27 mouse cellular contexts compared by ENCODE assay signal in the genomic region with DNA sequence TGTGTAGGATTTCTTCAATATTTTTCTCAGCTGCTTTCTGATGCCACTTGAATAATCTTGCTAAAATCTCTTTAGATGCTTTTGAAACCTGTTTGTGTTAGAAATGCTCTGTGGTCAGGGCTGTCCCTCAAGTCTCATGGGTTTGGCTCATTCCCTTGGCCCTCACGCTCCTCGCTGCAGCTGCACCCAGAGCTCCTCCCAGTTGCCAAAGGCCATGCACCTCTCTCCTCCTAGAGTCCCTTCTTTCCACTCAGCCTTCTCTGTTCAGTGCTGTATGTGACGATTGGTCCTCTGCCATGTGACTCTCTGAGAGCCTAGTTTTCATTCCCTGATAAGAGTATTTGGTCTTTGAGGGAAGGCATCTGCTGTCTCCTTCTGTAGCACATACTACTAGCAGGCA.
"Had no signal": no experiment of that assay in that cellular context is flagged by ENCODE, and none has a peak within 500 bp of the region (broad histone marks: within the 10 kb centered on the region; RNA-seq: fewer than 3 reads in every experiment).

No protein-coding gene starts in this region.

- H3K27me3 ChIP-seq: heart, embryonic 12.5 days; hindbrain, embryonic 12.5 days; intestine, embryonic 15.5 days; kidney, embryonic 15.5 days; limb, embryonic 12.5 days; liver, embryonic 13.5 days had no signal

- DNase-seq: gastrocnemius, adult 2 months; gastrocnemius, postnatal 10 days; gastrocnemius, postnatal 25 days; heart, adult 18-20 months; heart, postnatal 10 days; heart, postnatal 4 days; kidney, adult 18-20 months; kidney, adult 8-10 months; kidney, postnatal 10 days; kidney, postnatal 25 days; kidney, postnatal 4 days; layer of hippocampus, adult 9-11 months; liver, embryonic 13.5 days had no signal

- ATAC-seq: hindbrain, embryonic 16.5 days; inflammation-experienced regulatory T-cells, adult 6 months; intestine, embryonic 15.5 days; intestine, postnatal 0 days had no signal

- H3K27ac ChIP-seq: gastrocnemius, adult 2 months; heart, embryonic 10.5 days; hindbrain, embryonic 10.5 days; hindbrain, embryonic 12.5 days; hindbrain, embryonic 14.5 days; intestine, embryonic 15.5 days; kidney, embryonic 15.5 days; left cerebral cortex, adult 2 months; limb, embryonic 10.5 days; limb, embryonic 12.5 days; liver, embryonic 13.5 days had no signal

- H3K4me1 ChIP-seq: heart, embryonic 12.5 days; hindbrain, embryonic 10.5 days; hindbrain, embryonic 12.5 days; intestine, embryonic 15.5 days; kidney, embryonic 15.5 days; limb, embryonic 10.5 days; limb, embryonic 12.5 days; liver, embryonic 13.5 days had no signal

- H3K4me3 ChIP-seq: gastrocnemius, adult 2 months; heart, embryonic 10.5 days; heart, embryonic 12.5 days; hindbrain, embryonic 10.5 days; hindbrain, embryonic 12.5 days; intestine, embryonic 15.5 days; kidney, embryonic 15.5 days; left cerebral cortex, adult 2 months; limb, embryonic 10.5 days; limb, embryonic 12.5 days; liver, embryonic 13.5 days had no signal

- H3K9ac ChIP-seq: heart, embryonic 12.5 days; hindbrain, embryonic 12.5 days; hindbrain, embryonic 14.5 days; intestine, embryonic 15.5 days; kidney, embryonic 15.5 days; limb, embryonic 12.5 days; liver, embryonic 13.5 days had no signal

- H3K9me3 ChIP-seq: heart, embryonic 10.5 days; heart, embryonic 12.5 days; hindbrain, embryonic 10.5 days; hindbrain, embryonic 12.5 days; intestine, embryonic 15.5 days; kidney, embryonic 15.5 days; limb, embryonic 10.5 days; limb, embryonic 12.5 days; liver, embryonic 13.5 days had no signal

- H3K4me2 ChIP-seq: heart, embryonic 12.5 days; hindbrain, embryonic 12.5 days; hindbrain, embryonic 14.5 days; intestine, embryonic 15.5 days; kidney, embryonic 15.5 days; limb, embryonic 12.5 days; liver, embryonic 11.5 days; liver, embryonic 13.5 days had no signal
